26 mouse cellular contexts compared by ENCODE assay signal in genomic region chr3:135304566-135304965, GRCm38 (mm10). TPM values are rescaled to one million over a fixed set of nuclear protein-coding genes. Genes with fewer than 3 reads are reported as not detected.
DNase-seq lines count a peak whose midpoint lies in the region; ATAC-seq and TF ChIP-seq lines count a peak whose summit lies in the region.
"Had no signal": no experiment of that assay in that cellular context is flagged by ENCODE, and none has a peak within 500 bp of the region (broad histone marks: within the 10 kb centered on the region; RNA-seq: fewer than 3 reads in every experiment).

No protein-coding gene starts in this region.

- no peak overlapping the region; the same call in 1 of the 2 replicates for H3K4me3 ChIP-seq in forebrain, embryonic 10.5 days
- H3K4me3 ChIP-seq in forebrain, embryonic 16.5 days (replicated peaks; ENCODE audit: low read length) = no peak overlapping the region
- no peak overlapping the region for H3K4me3 ChIP-seq in lung, embryonic 14.5 days (ENCODE audit: low read depth, low read length)
- no peak overlapping the region for H3K4me3 ChIP-seq in forebrain, embryonic 13.5 days
- H3K4me3 ChIP-seq: embryonic facial prominence, embryonic 12.5 days; erythroblast, embryonic 14.5 days; heart, adult 2 months; layer of hippocampus, adult 2 months; myocyte had no signal

- H3K4me1 ChIP-seq in forebrain, embryonic 10.5 days = peaks cover 61% of the 10 kb centered on the region
- H3K4me1 ChIP-seq in forebrain, embryonic 16.5 days (replicated peaks; ENCODE audit: control insufficient read depth, insufficient read depth, low read length) = peaks cover 5% of the 10 kb centered on the region
- 0 out of 2 replicates have a peak, but pooled peaks cover 3% of the 10 kb centered on the region for H3K4me1 ChIP-seq in lung, embryonic 14.5 days (ENCODE audit: insufficient read depth)
- peaks cover 14% of the 10 kb centered on the region for H3K4me1 ChIP-seq in forebrain, embryonic 13.5 days

- 9% methylated on average over 9 of the region's 9 CpGs for WGBS in forebrain, embryonic 10.5 days
- 6% methylated on average over 9 of the region's 9 CpGs for WGBS in forebrain, embryonic 16.5 days
- 19% methylated on average over 9 of the region's 9 CpGs for WGBS in lung, embryonic 14.5 days
- 5% methylated on average over 9 of the region's 9 CpGs for WGBS in forebrain, embryonic 13.5 days

- no peaks in the 10 kb centered on the region for H3K9me3 ChIP-seq in forebrain, embryonic 10.5 days
- no peaks in the 10 kb centered on the region for H3K9me3 ChIP-seq in forebrain, embryonic 16.5 days (ENCODE audit: control insufficient read depth, low read length)
- H3K9me3 ChIP-seq in lung, embryonic 14.5 days (ENCODE audit: low read depth, low read length) = no peaks in the 10 kb centered on the region
- no peaks in the 10 kb centered on the region for H3K9me3 ChIP-seq in forebrain, embryonic 13.5 days (replicated peaks)
- H3K9me3 ChIP-seq: embryonic facial prominence, embryonic 12.5 days had no signal

- H3K4me2 ChIP-seq in forebrain, embryonic 16.5 days (ENCODE audit: low read length) = no peak overlapping the region
- no peak overlapping the region for H3K4me2 ChIP-seq in lung, embryonic 14.5 days
- peak overlapping the region; percentile 3; the same call in 1 of the 2 replicates for H3K4me2 ChIP-seq in forebrain, embryonic 13.5 days
- H3K4me2 ChIP-seq: embryonic facial prominence, embryonic 12.5 days had no signal

- TF ChIP-seq CTCF in lung, embryonic 14.5 days (IDR thresholded peaks at IDR 0.05; ENCODE audit: low read depth) = no peak

- no peaks in the 10 kb centered on the region for H3K36me3 ChIP-seq in forebrain, embryonic 10.5 days (replicated peaks)
- H3K36me3 ChIP-seq in forebrain, embryonic 16.5 days (ENCODE audit: control insufficient read depth, insufficient read depth) = no peaks in the 10 kb centered on the region
- no peaks in the 10 kb centered on the region for H3K36me3 ChIP-seq in lung, embryonic 14.5 days (ENCODE audit: insufficient read depth)
- H3K36me3 ChIP-seq in forebrain, embryonic 13.5 days (ENCODE audit: poor library complexity, severe bottlenecking) = no peaks in the 10 kb centered on the region
- H3K36me3 ChIP-seq: embryonic facial prominence, embryonic 12.5 days had no signal

- ATAC-seq in forebrain, embryonic 16.5 days = no peak
- ATAC-seq in lung, embryonic 14.5 days (ENCODE audit: insufficient read depth) = no peak
- ATAC-seq in forebrain, embryonic 13.5 days = no peak; the same call in 1 of the 2 replicates
- ATAC-seq: CD4-positive, CD25-positive, alpha-beta regulatory T cell, adult 4 months; Patski had no signal

- peak overlapping the region; percentile 70 for H3K27ac ChIP-seq in forebrain, embryonic 10.5 days
- H3K27ac ChIP-seq in forebrain, embryonic 16.5 days (ENCODE audit: low read length) = no peak overlapping the region
- H3K27ac ChIP-seq in lung, embryonic 14.5 days (ENCODE audit: low read depth) = no peak overlapping the region
- H3K27ac ChIP-seq in forebrain, embryonic 13.5 days = no peak overlapping the region
- H3K27ac ChIP-seq: embryonic facial prominence, embryonic 12.5 days; heart, adult 2 months; layer of hippocampus, adult 2 months; liver, embryonic 14.5 days had no signal

- H3K27me3 ChIP-seq in forebrain, embryonic 10.5 days (ENCODE audit: poor library complexity, severe bottlenecking) = peaks cover 25% of the 10 kb centered on the region
- H3K27me3 ChIP-seq in forebrain, embryonic 16.5 days (replicated peaks; ENCODE audit: control insufficient read depth, insufficient read depth, low read length) = no peaks in the 10 kb centered on the region; the same call in 1 of the 2 replicates
- no peaks in the 10 kb centered on the region for H3K27me3 ChIP-seq in lung, embryonic 14.5 days (ENCODE audit: insufficient read depth, low read length)
- H3K27me3 ChIP-seq in forebrain, embryonic 13.5 days = no peaks in the 10 kb centered on the region
- H3K27me3 ChIP-seq: embryonic facial prominence, embryonic 12.5 days; Patski had no signal

- DNase-seq in forebrain, embryonic 10.5 days (ENCODE audit: extremely low spot score, low spot score) = no peak
- peak; percentile 30 for DNase-seq in lung, embryonic 14.5 days
- DNase-seq in lung, postnatal 25 days (ENCODE audit: low spot score) = no peak
- DNase-seq in adipocyte (ENCODE audit: low spot score) = peak; percentile 18
- no peak for DNase-seq in left cerebral cortex, postnatal 10 days (ENCODE audit: extremely low spot score in 1 of 2, low spot score in 2 of 2)
- DNase-seq: adrenal gland, postnatal 10 days; gastrocnemius, postnatal 14 days; heart, adult 2 months; heart, postnatal 4 days; kidney, adult 8-10 months; kidney, postnatal 14 days; layer of hippocampus, postnatal 36 days; thymus, adult 2 months had no signal

- intact Hi-C loops in left cerebral cortex, postnatal 10 days (cut with DNase I) = no loop called here

- no peak overlapping the region for H3K9ac ChIP-seq in forebrain, embryonic 16.5 days (replicated peaks; ENCODE audit: low read depth, low read length)
- H3K9ac ChIP-seq in lung, embryonic 14.5 days = no peak overlapping the region
- H3K9ac ChIP-seq in forebrain, embryonic 13.5 days = no peak overlapping the region
- H3K9ac ChIP-seq: embryonic facial prominence, embryonic 12.5 days; liver, embryonic 14.5 days had no signal

RNA-seq across cellular contexts. Expression of gene Slc9b2, which starts 2.9 kb away (rescaled TPM):
- 5.6 and 7.2 TPM in 2 replicates for polyA plus RNA-seq in forebrain, embryonic 10.5 days (2016; fragmentation: Nextera tagmentation; extraction: Ambion mirVana)
- polyA plus RNA-seq in forebrain, embryonic 16.5 days (2015; fragmentation: Nextera tagmentation; extraction: Ambion mirVana) = 1.3 and 2.1 TPM in 2 replicates
- 1.1 and 2.2 TPM in 2 replicates for polyA plus RNA-seq in lung, embryonic 14.5 days (2014; fragmentation: Nextera tagmentation; extraction: Ambion mirVana)
- polyA plus RNA-seq in forebrain, embryonic 13.5 days (2015; fragmentation: Nextera tagmentation; extraction: Ambion mirVana) = 0.83 and 1.2 TPM in 2 replicates
- total RNA-seq in left cerebral cortex, postnatal 10 days (2021) = 1 to 10 TPM; 4.4 to 4.6 TPM
- total RNA-seq: megakaryocyte, adult 5-6 weeks had no signal
- polyA plus RNA-seq: erythroblast, embryonic 14.5 days; Patski had no signal

RNA-seq across cellular contexts. Expression of gene Bdh2, which starts 23.5 kb away (rescaled TPM):
- 6.0 and 9.0 TPM in 2 replicates for polyA plus RNA-seq in forebrain, embryonic 10.5 days (2016; fragmentation: Nextera tagmentation; extraction: Ambion mirVana)
- polyA plus RNA-seq in forebrain, embryonic 16.5 days (2015; fragmentation: Nextera tagmentation; extraction: Ambion mirVana) = 2.1 and 3.4 TPM in 2 replicates
- 7.5 and 8.7 TPM in 2 replicates for polyA plus RNA-seq in lung, embryonic 14.5 days (2014; fragmentation: Nextera tagmentation; extraction: Ambion mirVana)
- 2.9 TPM in 2 replicates for polyA plus RNA-seq in forebrain, embryonic 13.5 days (2015; fragmentation: Nextera tagmentation; extraction: Ambion mirVana)
- 1 to 10 TPM; 1.7 to 1.9 TPM for total RNA-seq in left cerebral cortex, postnatal 10 days (2021)
- total RNA-seq: megakaryocyte, adult 5-6 weeks; neutrophil, adult 5-6 weeks had no signal
- polyA plus RNA-seq: CD4-positive, CD25-positive, alpha-beta regulatory T cell, adult 4 months; erythroblast, embryonic 14.5 days had no signal

RNA-seq across cellular contexts. Expression of gene Slc9b1, which starts 43.3 kb away (rescaled TPM):
- 0.34 and 0.38 TPM in 2 replicates for polyA plus RNA-seq in forebrain, embryonic 10.5 days (2016; fragmentation: Nextera tagmentation; extraction: Ambion mirVana)
- polyA plus RNA-seq in forebrain, embryonic 16.5 days (2015; fragmentation: Nextera tagmentation; extraction: Ambion mirVana) = not detected in 2 replicates
- polyA plus RNA-seq in lung, embryonic 14.5 days (2014; fragmentation: Nextera tagmentation; extraction: Ambion mirVana) = 0.16 and 0.34 TPM in 2 replicates
- polyA plus RNA-seq in forebrain, embryonic 13.5 days (2015; fragmentation: Nextera tagmentation; extraction: Ambion mirVana) = not detected in 2 replicates
- total RNA-seq in left cerebral cortex, postnatal 10 days (2021) = under 1 TPM in 1 of 2 experiments, not detected in 1; 0.75 TPM
- total RNA-seq: gastrocnemius, postnatal 14 days; layer of hippocampus, adult 2 months; layer of hippocampus, postnatal 36 days; left cerebral cortex, postnatal 25 days; megakaryocyte, adult 5-6 weeks; neutrophil, adult 5-6 weeks had no signal
- polyA plus RNA-seq: erythroblast, embryonic 14.5 days; heart, embryonic 14.5 days; myocyte; Patski; thymus, adult 2 months had no signal

Comparison
In these comparisons a context has a peak if more than half of its experiments do, and no peak if none do; other contexts are left out.
1. DNase-seq: peak in lung, embryonic 14.5 days (single experiment) and adipocyte (single experiment); none in forebrain, embryonic 10.5 days (single experiment), lung, postnatal 25 days (single experiment) and left cerebral cortex, postnatal 10 days (0 of 2).